Mouse (Mus musculus) testis, adult 2 months (tissue): ENCODE measurements around the gene Olfr1428. TPM values are rescaled to one million over a fixed set of nuclear protein-coding genes. Genes with fewer than 3 reads are reported as not detected.

Experiments
- H3K27ac ChIP-seq: fragments of 200-500 bp; 2 replicates; pipeline ENCODE4 v1.5.1; 2012; ENCODE audit warnings: low read depth, low read length; ENCODE audit not compliant: control insufficient read depth, insufficient read depth
- H3K27me3 ChIP-seq: fragments of 200-500 bp; 2 replicates; pipeline ENCODE4 v1.6.1; 2012; ENCODE audit warnings: mild to moderate bottlenecking, low read length, moderate library complexity; ENCODE audit not compliant: control insufficient read depth, insufficient read depth
- H3K36me3 ChIP-seq: fragments of 200-500 bp; 2 replicates; pipeline ENCODE4 v1.6.1; 2012; ENCODE audit warnings: mild to moderate bottlenecking, low read length; ENCODE audit not compliant: control insufficient read depth, insufficient read depth
- H3K4me1 ChIP-seq: fragments of 200-500 bp; 2 replicates; pipeline ENCODE4 v1.6.1; 2012; ENCODE audit warnings: low read length; ENCODE audit not compliant: control insufficient read depth, insufficient read depth
- H3K4me3 ChIP-seq: fragments of 200-500 bp; 2 replicates; pipeline ENCODE4 v1.5.1; 2012; ENCODE audit warnings: low read depth, mild to moderate bottlenecking, low read length, moderate library complexity, mixed read lengths; ENCODE audit not compliant: control insufficient read depth
- CTCF ChIP-seq: fragments of 200-500 bp; IDR thresholded peaks from 2 replicates; pipeline ENCODE4 v1.5.1; 2012; ENCODE audit warnings: low read depth, mild to moderate bottlenecking, inconsistent platforms, low read length, moderate library complexity; ENCODE audit not compliant: control insufficient read depth, insufficient read depth, insufficient replicate concordance
- POLR2A ChIP-seq: fragments of 200-500 bp; IDR thresholded peaks from 2 replicates; pipeline ENCODE4 v1.6.1; 2012; ENCODE audit warnings: low read depth, mild to moderate bottlenecking, inconsistent platforms, low read length, moderate library complexity; ENCODE audit not compliant: control insufficient read depth
- polyA plus RNA-seq: library from polyadenylated mRNA; depleted of rRNA; stranded (reverse); fragments of >200 nt; gene quantifications from 2 replicates; pipeline ENCODE4 v1.2.3, GENCODE M21; 2012; rRNA removed

The Olfr1428 gene
- 0.09 TPM in 1 of 2 replicates, not detected in the other for polyA plus RNA-seq

- no peak within 1 kb of the TSS for H3K27ac ChIP-seq
- no peaks in the 10 kb centered on the region for H3K36me3 ChIP-seq
- TF ChIP-seq POLR2A (no peak), CTCF (no peak)
- no peaks in the 10 kb centered on the region for H3K4me1 ChIP-seq
- no peaks in the 10 kb centered on the region for H3K27me3 ChIP-seq
- no peak within 1 kb of the TSS for H3K4me3 ChIP-seq
Observed at GRCm38 (mm10) chr19:12115797-12116196, at the start of gene Olfr1428. Olfr1428 (minus strand) TSS chr19:12115897.

GRCm38 (mm10) chr19:12145452-12145851 lies 29.8 kb upstream of the Olfr1428 start:
- Histone ChIP-seq H3K27ac (no peak overlapping the region), H3K4me3 (no peak overlapping the region), H3K4me1 (no peaks in the 10 kb centered on the region), H3K36me3 (no peaks in the 10 kb centered on the region), H3K27me3 (no peaks in the 10 kb centered on the region)
- TF ChIP-seq CTCF (no peak), POLR2A (no peak)

GRCm38 (mm10) chr19:12143356-12143755 lies 27.7 kb upstream of the Olfr1428 start:
- Histone ChIP-seq H3K4me1 (no peaks in the 10 kb centered on the region), H3K36me3 (no peaks in the 10 kb centered on the region), H3K27ac (no peak overlapping the region), H3K4me3 (no peak overlapping the region), H3K27me3 (no peaks in the 10 kb centered on the region)
- TF ChIP-seq CTCF (no peak), POLR2A (no peak)

GRCm38 (mm10) chr19:12134289-12134688 lies 18.6 kb upstream of the Olfr1428 start:
- Histone ChIP-seq H3K4me3 (no peak overlapping the region), H3K36me3 (no peaks in the 10 kb centered on the region), H3K27me3 (no peaks in the 10 kb centered on the region), H3K27ac (no peak overlapping the region), H3K4me1 (no peaks in the 10 kb centered on the region)
- TF ChIP-seq POLR2A (no peak), CTCF (no peak)

- Histone ChIP-seq H3K4me3 (no peak within 1 kb of the TSS), H3K4me1 (no peaks in the 10 kb centered on the region), H3K27ac (no peak within 1 kb of the TSS), H3K36me3 (no peaks in the 10 kb centered on the region), H3K27me3 (no peaks in the 10 kb centered on the region)
- TF ChIP-seq CTCF (no peak), POLR2A (no peak)
Observed at GRCm38 (mm10) chr19:12123103-12123502, 7.4 kb upstream of the Olfr1428 start, which contains the start of gene Olfr76. Olfr76 (minus strand) TSS chr19:12123203.

- H3K27ac ChIP-seq, result no peak overlapping the region
- H3K36me3 ChIP-seq, result no peaks in the 10 kb centered on the region
- H3K27me3 ChIP-seq, result no peaks in the 10 kb centered on the region
- TF ChIP-seq CTCF, result no peak
- no peak for TF ChIP-seq POLR2A
- H3K4me1 ChIP-seq, result no peaks in the 10 kb centered on the region
- H3K4me3 ChIP-seq, result no peak overlapping the region
Observed at GRCm38 (mm10) chr19:12116464-12116863, 767 bp upstream of the Olfr1428 start.

GRCm38 (mm10) chr19:12113807-12114206 lies 1.9 kb downstream of the Olfr1428 start:
- TF ChIP-seq CTCF, result no peak
- no peak for TF ChIP-seq POLR2A
- no peaks in the 10 kb centered on the region for H3K36me3 ChIP-seq
- no peaks in the 10 kb centered on the region for H3K4me1 ChIP-seq
- no peak overlapping the region for H3K4me3 ChIP-seq
- H3K27me3 ChIP-seq, result no peaks in the 10 kb centered on the region
- H3K27ac ChIP-seq, result no peak overlapping the region

GRCm38 (mm10) chr19:12104541-12104940 lies 11.2 kb downstream of the Olfr1428 start:
- Histone ChIP-seq H3K4me1 (no peaks in the 10 kb centered on the region), H3K4me3 (no peak overlapping the region), H3K27me3 (no peaks in the 10 kb centered on the region), H3K36me3 (no peaks in the 10 kb centered on the region), H3K27ac (no peak overlapping the region)
- TF ChIP-seq POLR2A (no peak), CTCF (no peak)
